Mouse (Mus musculus) common myeloid progenitor, adult 5-6 weeks (primary cell): ENCODE data around the gene Cxcl2. TPM values are rescaled to one million over a fixed set of nuclear protein-coding genes. Genes with fewer than 3 reads are reported as not detected.

Source experiments
- total RNA-seq: library from RNA; stranded (forward); fragments of 200-1000, 187-1606 nt; gene quantifications from 2 replicates; pipeline ENCODE4 v1.2.3, GENCODE M21; 2017

Gene Cxcl2
- total RNA-seq, 1 experiment from 2014 or later, result 36.3 TPM

Other genes with a start within 250 kb of the Cxcl2 start
- gene Cxcl5, start 144.5 kb upstream of the Cxcl2 start, total RNA-seq, result not detected in 2 replicates
- gene Ppbp, start 135.4 kb upstream of the Cxcl2 start, total RNA-seq, result 0.82 and 1.5 TPM in 2 replicates
- 138 and 211 TPM in 2 replicates for gene Pf4, start 131.4 kb upstream of the Cxcl2 start, total RNA-seq
- 0.05 TPM in 1 of 2 replicates, not detected in the other for gene Cxcl3, start 117.8 kb upstream of the Cxcl2 start, total RNA-seq
- not detected in 2 replicates for gene Cxcl15, start 109.3 kb upstream of the Cxcl2 start, total RNA-seq
- gene Cxcl1, start 12.6 kb upstream of the Cxcl2 start, total RNA-seq, result not detected in 2 replicates
- gene Mthfd2l, start 27.2 kb downstream of the Cxcl2 start, total RNA-seq, result 26.4 and 31.0 TPM in 2 replicates
- not detected in 2 replicates for gene Epgn, start 123.6 kb downstream of the Cxcl2 start, total RNA-seq
- not detected in 2 replicates for gene Ereg, start 170.8 kb downstream of the Cxcl2 start, total RNA-seq
- gene Areg, start 235.7 kb downstream of the Cxcl2 start, total RNA-seq, result not detected in 2 replicates